Mouse (Mus musculus): ENCODE measurements around the gene Fitm1. TPM values are rescaled to one million over a fixed set of nuclear protein-coding genes. Genes with fewer than 3 reads are reported as not detected.

Gene Fitm1
- total and polyA plus RNA-seq, 3 experiments: 0.07 TPM; not detected in 2

DNA sequence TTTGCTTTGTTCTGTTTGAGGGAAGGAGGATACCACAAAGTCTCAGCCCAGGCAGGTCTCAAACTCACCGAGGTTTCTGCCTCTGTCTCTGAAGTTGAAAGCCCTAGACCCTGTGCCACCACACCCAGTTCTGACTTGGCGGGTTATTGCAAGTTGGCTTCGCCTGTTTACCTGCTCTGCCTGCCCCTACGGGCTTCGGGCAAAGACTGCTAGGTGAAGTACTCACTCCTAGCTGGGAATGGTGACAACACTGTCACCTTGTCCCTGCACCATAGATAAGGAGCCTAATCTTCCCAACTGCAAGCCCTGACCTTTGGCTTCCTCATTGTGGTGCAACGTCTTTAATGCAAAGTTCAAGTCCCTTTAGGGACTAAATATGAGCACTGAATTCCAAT, 10.1 kb downstream of the Fitm1 start:
- Histone ChIP-seq H3K27ac (ENCODE audit: control insufficient read depth, low read depth, low read length) (peak overlapping the region; percentile 100), H3K9ac (ENCODE audit: control insufficient read depth, low read depth, low read length, poor library complexity, severe bottlenecking) (peak overlapping the region; percentile 73), H3K27me3 (ENCODE audit: control insufficient read depth in 1 of 2, insufficient read depth in 2 of 2, low read length in 2 of 2) (no peaks in the 10 kb centered on the region), H3K79me2 (ENCODE audit: control insufficient read depth, insufficient read depth, low read length, poor library complexity) (peaks cover 12% of the 10 kb centered on the region), H3K4me3 (ENCODE audit: control insufficient read depth in 1 of 2, insufficient read depth in 1 of 2, low read depth in 2 of 2, low read length in 2 of 2) (peak overlapping the region; percentile 78 to 82), H3K4me1 (ENCODE audit: control insufficient read depth in 1 of 2, insufficient read depth in 2 of 2, low read length in 2 of 2) (peaks cover 3 to 41% of the 10 kb centered on the region in 2 experiments), H3K36me3 (ENCODE audit: control insufficient read depth in 1 of 2, insufficient read depth in 2 of 2, low read length in 2 of 2) (peaks cover 0 to 34% of the 10 kb centered on the region in 2 experiments; a peak in 2 of 4 replicates), H3K9me3 (replicated peaks; ENCODE audit: insufficient read depth, low read length) (no peaks in the 10 kb centered on the region)
- DNase-seq (ENCODE audit: low read depth, low spot score): peak; percentile 81
- TF ChIP-seq USF1 (IDR thresholded peaks at IDR 0.05; ENCODE audit: low read depth, low read length) (no peak), TBP (IDR thresholded peaks at IDR 0.05; ENCODE audit: low read depth, low read length) (peak; percentile 68; the same call in 1 of the 2 replicates), MYB (IDR thresholded peaks at IDR 0.05; ENCODE audit: low read depth, low read length) (peak; percentile 88), GATA1 (IDR thresholded peaks at IDR 0.05; ENCODE audit: low read depth, low read length) (peak; percentile 96), UBTF (IDR thresholded peaks at IDR 0.05; ENCODE audit: borderline replicate concordance, insufficient read depth, low read depth, low read length) (no peak), EP300 (IDR thresholded peaks at IDR 0.05; ENCODE audit: low read depth in 1 of 2, low read length in 2 of 2) (peak; percentile 89 to 92), JUND (IDR thresholded peaks at IDR 0.05; ENCODE audit: low read depth, low read length) (0 out of 2 replicates have a peak, but pooled peaks have one; percentile 24), ZNF384 (IDR thresholded peaks at IDR 0.05; ENCODE audit: low read depth, low read length) (no peak), HCFC1 (IDR thresholded peaks at IDR 0.05; ENCODE audit: low read depth, low read length) (no peak), MAX (IDR thresholded peaks at IDR 0.05; ENCODE audit: low read length) (no peak; the same call in 1 of the 2 replicates), ZMIZ1 (IDR thresholded peaks at IDR 0.05; ENCODE audit: low read depth, low read length) (no peak), ETS1 (IDR thresholded peaks at IDR 0.05; ENCODE audit: low read depth, low read length) (peak; percentile 75), RCOR1 (IDR thresholded peaks at IDR 0.05; ENCODE audit: low read depth, low read length) (peak; percentile 60; the same call in 1 of the 2 replicates), POLR2AphosphoS5 (IDR thresholded peaks at IDR 0.05; ENCODE audit: borderline replicate concordance, low read depth, low read length) (no peak), TAL1 (IDR thresholded peaks at IDR 0.05; ENCODE audit: low read length) (peak; percentile 70), SIN3A (IDR thresholded peaks at IDR 0.05; ENCODE audit: low read length) (peak; percentile 34; the same call in 1 of the 2 replicates), CHD1 (IDR thresholded peaks at IDR 0.05; ENCODE audit: low read depth, low read length) (0 out of 2 replicates have a peak, but pooled peaks have one; percentile 0), ELF1 (IDR thresholded peaks at IDR 0.05; ENCODE audit: low read depth, low read length) (no peak; the same call in 1 of the 2 replicates), MAFK (IDR thresholded peaks at IDR 0.05; ENCODE audit: borderline replicate concordance, low read depth, low read length) (no peak), GABPA (IDR thresholded peaks at IDR 0.05; ENCODE audit: low read depth, low read length) (no peak), BHLHE40 (IDR thresholded peaks at IDR 0.05; ENCODE audit: borderline replicate concordance, low read depth, low read length) (0 out of 2 replicates have a peak, but pooled peaks have one; percentile 10), E2F4 (IDR thresholded peaks at IDR 0.05; ENCODE audit: borderline replicate concordance, low read depth, low read length) (no peak), TCF12 (IDR thresholded peaks at IDR 0.05; ENCODE audit: low read depth, low read length) (peak; percentile 87), KAT2A (conservative IDR thresholded peaks at IDR 0.05; ENCODE audit: low read depth, low read length) (no peak), USF2 (IDR thresholded peaks at IDR 0.05; ENCODE audit: borderline replicate concordance in 1 of 2, insufficient read depth in 1 of 2, low read depth in 1 of 2, low read length in 2 of 2) (no peak)

Measured in MEL (cell line).